Mouse (Mus musculus): Measurements from ENCODE around the gene Ppfibp2.

The Ppfibp2 gene

DNA sequence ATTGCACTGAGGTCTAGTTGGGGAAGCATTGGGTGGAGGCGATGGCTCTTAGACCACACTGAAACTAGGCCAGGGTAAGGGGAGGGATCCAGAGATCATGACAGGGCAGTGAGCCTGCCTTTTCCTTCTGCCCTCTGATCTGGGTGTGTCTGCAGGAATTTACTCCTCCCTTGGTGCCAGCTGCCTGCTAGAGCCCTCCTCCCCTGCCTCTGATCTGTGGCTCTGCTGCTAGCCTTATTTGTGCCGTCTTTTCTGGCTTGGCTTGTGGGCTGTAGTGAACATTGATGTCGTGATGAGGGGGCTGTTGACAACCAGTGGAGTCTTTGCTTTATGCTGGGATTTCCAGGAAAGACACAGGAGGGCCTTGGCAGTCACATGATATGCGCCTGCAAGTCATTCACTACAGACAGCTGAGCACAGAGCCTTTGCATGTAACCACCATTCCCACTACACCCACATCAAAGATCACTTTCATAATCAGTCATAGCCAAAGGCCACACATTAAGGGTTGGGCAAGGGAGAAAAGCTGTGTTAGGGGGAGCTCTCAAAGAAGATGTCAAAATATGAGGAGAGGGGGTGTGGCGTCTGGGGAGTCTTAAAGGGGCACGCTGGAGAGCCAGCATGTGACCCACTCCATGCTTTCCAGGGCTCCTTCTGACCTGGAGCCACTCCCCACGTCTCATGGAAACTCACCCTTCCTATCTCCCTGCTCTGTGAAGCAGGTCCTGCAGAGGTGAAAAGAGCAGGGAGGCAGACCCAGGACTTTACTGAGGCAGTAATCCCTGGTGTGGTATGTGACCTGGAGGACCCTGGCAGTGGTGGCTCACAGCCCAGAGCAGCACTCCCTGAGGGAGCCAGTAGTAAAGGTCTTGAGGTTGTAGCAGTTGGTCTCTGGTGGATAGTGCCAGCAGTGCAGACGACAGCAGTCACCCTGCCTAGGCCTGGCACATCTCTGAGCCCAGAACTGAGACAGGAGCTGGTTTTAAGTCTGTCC is 69.4 kb downstream of the Ppfibp2 start:
- DNase-seq, result no peak

GRCm38 (mm10) chr7:107665221-107665585 is 70.2 kb downstream of the Ppfibp2 start:
- DNase-seq, result no peak

- no peak for DNase-seq
Observed at GRCm38 (mm10) chr7:107665586-107666261, 70.7 kb downstream of the Ppfibp2 start.

GRCm38 (mm10) chr7:107666262-107666902 is 71.4 kb downstream of the Ppfibp2 start:
- DNase-seq, result no peak

- no peak for DNase-seq
Observed at GRCm38 (mm10) chr7:107668514-107668913, 73.5 kb downstream of the Ppfibp2 start.

DNA sequence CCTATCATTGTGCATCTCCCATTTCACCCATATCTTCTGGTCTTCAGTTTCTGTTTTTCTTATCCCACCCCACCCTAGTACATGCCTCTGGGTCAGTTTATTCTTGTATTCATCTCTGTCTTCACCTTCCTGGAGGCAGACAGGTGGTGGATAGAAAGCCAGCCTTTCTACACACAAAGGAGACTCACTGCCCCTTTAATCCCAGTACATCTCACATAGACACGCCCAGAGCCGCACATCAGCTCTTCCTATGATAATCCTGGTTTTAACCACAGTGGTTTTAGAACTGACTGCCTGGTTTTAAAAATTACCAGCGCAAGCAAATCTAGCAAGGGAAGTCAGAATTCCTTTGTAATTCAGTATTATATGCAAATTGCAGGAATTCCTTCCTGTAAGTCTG is 80.2 kb downstream of the Ppfibp2 start:
- DNase-seq, result no peak

GRCm38 (mm10) chr7:107680151-107680852 is 85.3 kb downstream of the Ppfibp2 start:
- no peak for DNase-seq

DNA sequence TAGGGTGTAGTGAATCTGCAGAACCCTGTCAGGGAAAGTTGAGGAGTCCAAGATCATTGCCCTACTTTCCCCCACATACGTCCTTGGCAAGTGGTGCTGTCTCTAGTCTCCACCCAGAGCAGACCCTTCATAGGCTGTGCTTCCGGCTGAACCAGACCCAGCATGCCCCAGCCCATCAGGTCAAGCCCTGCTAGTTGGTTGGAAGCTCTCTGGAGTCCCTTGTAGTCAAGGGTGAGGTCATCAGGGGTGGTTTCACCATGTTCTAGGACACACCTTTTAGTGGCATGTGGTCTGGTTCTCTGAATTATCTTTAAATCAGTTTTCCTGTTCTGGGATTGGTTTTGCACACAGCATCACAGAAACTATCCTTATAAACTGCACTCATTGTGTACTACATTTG is 86.3 kb downstream of the Ppfibp2 start:
- DNase-seq, result no peak

GRCm38 (mm10) chr7:107683162-107683561 is 88.2 kb downstream of the Ppfibp2 start:
- DNase-seq, result no peak

DNA sequence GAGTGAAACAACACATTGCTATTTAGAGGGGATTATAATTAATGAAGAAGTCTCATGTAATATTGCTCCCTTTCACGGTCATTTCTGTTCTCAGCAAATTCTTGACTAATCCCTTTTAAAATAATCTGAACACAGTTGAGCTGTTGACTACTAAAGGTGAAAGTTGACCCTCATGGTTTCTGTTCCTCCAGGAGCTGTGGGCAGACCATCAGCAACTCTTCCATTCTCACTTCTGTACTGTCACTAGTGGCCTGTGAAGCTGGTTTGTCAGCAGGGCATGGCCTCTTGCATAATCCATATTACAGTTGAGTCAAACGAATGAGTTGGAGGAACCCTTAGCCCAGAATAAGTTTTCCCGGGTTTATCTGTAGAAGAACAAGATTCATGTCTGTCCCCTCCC is 88.6 kb downstream of the Ppfibp2 start:
- DNase-seq, result no peak

DNA sequence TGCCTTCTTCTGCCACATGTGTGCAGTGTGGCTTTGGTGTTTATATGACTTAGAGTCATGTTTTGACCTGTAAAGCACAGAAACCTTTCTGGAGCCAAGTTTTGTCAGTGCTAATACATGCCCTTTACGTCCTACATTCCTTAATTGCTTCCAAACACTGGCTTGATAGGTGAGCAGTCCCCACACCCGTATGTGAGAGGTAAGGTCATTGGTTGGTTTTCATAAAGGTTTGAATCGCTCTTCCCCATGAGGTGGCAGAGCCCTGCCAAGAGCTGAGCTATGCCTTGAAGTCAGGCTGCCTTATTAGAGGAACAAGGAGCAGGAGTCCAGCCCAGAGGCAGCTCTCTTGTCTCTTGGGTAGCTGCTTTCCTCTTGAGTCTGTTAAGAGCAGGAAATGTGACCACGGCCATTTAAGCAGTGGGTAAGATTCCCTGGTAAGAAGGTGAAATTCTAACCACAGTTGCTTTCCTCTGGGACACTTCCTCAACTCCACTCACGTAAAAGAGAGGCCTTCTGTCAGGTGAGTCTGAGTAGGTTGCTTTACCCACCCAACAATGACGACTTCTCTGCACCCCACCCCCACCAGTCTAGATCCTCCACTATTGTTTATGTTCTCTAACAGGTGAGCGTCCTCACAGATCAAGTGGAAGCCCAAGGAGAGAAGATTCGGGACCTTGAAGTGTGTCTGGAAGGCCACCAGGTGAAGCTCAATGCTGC is 90.4 kb downstream of the Ppfibp2 start:
- no peak for DNase-seq

DNA sequence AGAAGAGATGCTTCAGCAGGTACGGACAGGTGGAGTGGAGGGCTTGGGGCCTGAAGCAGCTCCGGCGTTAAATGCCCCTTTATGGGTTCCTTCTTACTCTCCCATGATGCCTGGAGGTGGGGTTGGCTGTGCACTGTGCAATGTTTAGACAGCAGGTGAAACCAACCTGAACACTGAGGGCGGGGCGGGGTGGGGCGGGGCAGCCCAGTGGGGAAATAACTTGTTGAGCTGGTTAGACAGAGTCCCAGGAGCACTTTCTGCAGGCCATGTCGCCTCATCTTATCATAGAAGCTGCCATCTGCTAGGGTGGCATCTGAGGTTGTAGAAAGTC is 90.9 kb downstream of the Ppfibp2 start:
- no peak for DNase-seq

DNA sequence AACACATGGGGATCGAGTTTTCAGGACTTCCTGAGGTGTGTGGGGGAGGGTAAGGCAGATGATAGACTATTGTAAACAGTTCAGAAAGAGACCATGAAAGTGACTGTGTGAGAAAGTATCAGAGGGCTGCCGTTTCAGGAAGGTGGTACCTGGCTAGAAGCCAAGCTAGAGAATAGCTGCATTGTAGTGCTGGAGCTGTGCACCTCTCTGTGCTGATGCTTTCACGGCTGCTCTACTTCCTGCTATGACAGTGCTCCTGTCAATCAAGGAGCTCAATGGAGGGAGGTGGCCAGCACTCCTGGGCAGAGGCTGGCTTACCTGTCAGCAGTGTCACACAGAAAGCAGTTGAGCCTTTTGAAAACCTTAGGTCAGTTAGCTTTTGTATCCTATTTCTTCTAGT is 92.4 kb downstream of the Ppfibp2 start:
- DNase-seq, result peak; percentile 50

DNA sequence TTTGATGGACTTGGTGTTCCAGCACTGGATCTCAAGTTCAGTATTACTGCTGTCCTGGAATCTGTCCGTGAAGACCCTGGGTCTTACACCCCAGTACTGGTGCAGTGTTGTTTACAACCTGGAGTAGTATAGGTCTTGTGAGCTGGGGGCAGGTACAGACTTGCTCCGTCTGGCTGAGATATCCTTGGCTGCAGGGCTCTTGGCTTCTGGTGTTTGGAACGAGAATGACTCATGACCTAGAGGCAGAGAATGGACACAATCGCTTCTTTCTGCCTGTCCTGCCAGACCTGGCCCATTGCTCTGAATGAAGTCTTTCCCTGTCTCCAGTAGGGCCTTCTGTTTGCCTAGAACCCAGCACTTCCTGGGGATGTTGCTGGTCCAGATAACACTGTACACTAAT is 93.0 kb downstream of the Ppfibp2 start:
- DNase-seq, result no peak

DNA sequence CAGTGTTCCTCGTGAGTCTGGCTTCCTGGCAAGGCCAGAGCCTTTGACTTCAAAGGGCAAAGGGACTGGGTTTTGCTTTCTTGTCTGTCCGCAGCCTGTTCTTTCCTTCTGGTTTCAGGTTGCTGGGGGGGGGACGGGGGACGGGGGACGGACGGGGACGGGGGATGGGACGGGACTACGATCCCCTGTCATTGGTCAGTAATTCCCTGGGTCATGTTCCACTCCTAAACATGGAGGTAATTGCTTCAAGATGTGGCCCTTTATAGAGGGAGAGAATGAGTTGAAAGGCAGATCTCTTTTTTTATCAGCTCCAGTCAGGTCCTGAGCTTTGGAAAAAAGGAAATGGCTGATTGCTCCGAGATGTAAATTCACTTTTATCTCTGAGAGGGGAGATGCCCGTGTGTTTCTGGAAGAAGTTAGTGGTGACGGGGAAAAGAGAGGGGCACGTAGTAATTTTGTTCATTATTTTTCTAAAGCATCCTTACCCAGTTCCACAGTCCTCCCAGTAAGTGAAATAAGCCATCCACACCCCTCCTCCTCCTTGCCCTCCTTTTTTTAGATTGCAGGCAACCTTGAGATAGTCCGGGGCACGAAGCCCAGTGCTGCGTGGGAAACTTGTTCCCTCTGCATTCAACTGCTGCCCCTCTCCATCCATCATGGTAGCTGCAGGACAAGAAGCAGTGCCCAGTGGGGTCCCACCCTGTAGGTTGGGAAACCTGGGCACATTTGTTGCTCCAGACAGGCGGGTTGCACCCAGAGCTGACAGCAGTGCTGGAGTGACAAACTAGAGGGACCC is 95.6 kb downstream of the Ppfibp2 start:
- no peak for DNase-seq

DNA sequence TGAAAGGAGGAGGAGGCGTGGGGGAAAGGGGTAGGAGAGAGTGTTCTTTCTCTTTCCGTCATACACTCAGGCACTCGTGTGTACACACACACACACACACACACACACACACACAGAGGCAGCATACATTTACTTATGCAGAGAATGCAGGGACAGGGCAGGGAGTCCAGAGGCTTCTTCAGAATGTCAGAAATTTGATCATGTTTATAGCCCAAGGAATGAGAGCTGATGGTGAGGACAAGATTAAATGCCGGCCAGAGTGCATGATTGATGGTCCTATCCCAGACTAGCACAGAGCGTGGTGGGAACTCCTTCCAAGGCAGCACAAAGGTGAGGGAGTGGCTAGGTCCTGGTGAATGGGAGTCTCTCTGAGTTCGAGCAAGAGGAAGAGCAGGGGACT is 96.5 kb downstream of the Ppfibp2 start:
- DNase-seq, result no peak

- no peak for DNase-seq
Observed at GRCm38 (mm10) chr7:107694254-107694947, 99.4 kb downstream of the Ppfibp2 start.

DNA sequence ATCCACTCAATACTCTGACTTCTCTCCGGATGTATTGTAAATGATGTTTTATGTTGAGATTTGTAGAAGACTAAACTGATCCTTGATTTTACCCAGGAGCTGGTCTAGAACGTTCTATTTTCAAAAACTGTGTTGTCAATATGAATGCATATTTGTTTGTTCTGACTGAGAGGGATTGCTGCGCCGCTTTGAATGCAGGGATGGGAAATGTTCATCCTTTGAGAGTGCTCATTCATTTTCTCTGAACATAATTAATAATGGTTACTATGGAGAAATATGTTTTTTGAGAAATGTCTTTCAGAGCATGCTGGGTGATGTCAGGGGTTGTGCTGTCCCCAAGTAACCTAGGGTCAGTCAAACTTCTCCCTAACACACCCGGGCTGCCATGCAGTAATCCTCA is 102.1 kb downstream of the Ppfibp2 start:
- no peak for DNase-seq

- no peak for DNase-seq
Observed at GRCm38 (mm10) chr7:107699926-107700325, 104.9 kb downstream of the Ppfibp2 start.

DNA sequence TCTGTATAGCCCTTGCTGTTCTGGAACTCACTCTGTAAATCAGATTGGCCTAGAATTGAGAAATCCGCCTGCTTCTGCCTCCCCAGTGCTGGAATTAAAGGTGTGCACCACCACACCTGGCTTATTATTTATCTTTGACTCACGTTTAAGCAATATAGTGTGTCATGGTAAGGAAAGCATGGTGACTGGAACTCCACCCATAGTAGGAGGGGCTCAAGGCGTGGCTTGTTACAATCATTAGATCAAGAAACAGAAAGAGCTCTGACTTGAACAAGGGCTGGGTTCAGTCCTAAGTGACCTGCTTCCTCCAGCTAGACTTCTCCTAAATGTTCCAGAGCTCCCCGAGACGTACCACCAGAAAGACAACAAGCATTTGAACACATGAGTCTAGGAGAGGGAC is 105.6 kb downstream of the Ppfibp2 start:
- no peak for DNase-seq

All from thymus, postnatal 14 days (tissue).